Mouse (Mus musculus): ENCODE data around the gene B4galt4.
"Not testable (repeated sequence)": the region's sequence is repeated elsewhere in the genome, so short reads cannot be mapped to it uniquely, and the experiment has no call there.

GRCm38 (mm10) chr16:38714259-38714526 is 27.9 kb upstream of the B4galt4 start:
- TF ChIP-seq POLR2A (IDR thresholded peaks at IDR 0.05; ENCODE audit: control insufficient read depth in 1 of 2, insufficient read depth in 1 of 2, low read depth in 1 of 2, low read length in 2 of 2, poor library complexity in 1 of 2); CTCF (IDR thresholded peaks at IDR 0.05 in 2 of 3, conservative IDR thresholded peaks at IDR 0.05 in 1 of 3; ENCODE audit: control insufficient read depth in 1 of 3, insufficient read depth in 1 of 3, low read depth in 2 of 3, low read length in 3 of 3, poor library complexity in 1 of 3, severe bottlenecking in 1 of 3); MYB (IDR thresholded peaks at IDR 0.05; ENCODE audit: low read depth, low read length); SMC3 (IDR thresholded peaks at IDR 0.05; ENCODE audit: low read depth, low read length); MAFK (IDR thresholded peaks at IDR 0.05; ENCODE audit: borderline replicate concordance, low read depth, low read length); NRF1 (IDR thresholded peaks at IDR 0.05; ENCODE audit: insufficient read depth, low read depth, low read length, poor library complexity, severe bottlenecking); MAX (IDR thresholded peaks at IDR 0.05; ENCODE audit: low read length); HCFC1 (IDR thresholded peaks at IDR 0.05; ENCODE audit: low read depth, low read length); ELF1 (IDR thresholded peaks at IDR 0.05; ENCODE audit: low read depth, low read length); CHD2 (IDR thresholded peaks at IDR 0.05; ENCODE audit: low read length): not testable (repeated sequence)
